Mouse (Mus musculus) intestine, postnatal 0 days (tissue): ENCODE results near the gene Hs2st1. TPM values are rescaled to one million over a fixed set of nuclear protein-coding genes. Genes with fewer than 3 reads are reported as not detected.
A peak's percentile ranks its signal among the peaks of the same experiment; 100 is the strongest.

Experiments
- ATAC-seq: fragments of 200-750 bp; cut with Nextera tagmentation; 2 replicates; pipeline ENCODE4 v1.8.0; 2017; ENCODE audit warnings: mild to moderate bottlenecking, moderate TSS enrichment, moderate library complexity
- H3K27ac ChIP-seq: fragments of 300-500 bp; sonication (generic); 2 replicates; pipeline ENCODE4 v1.5.1; 2014; ENCODE audit warnings: mild to moderate bottlenecking, low read depth, low read length, moderate library complexity
- H3K27me3 ChIP-seq: fragments of 300-500 bp; sonication (generic); replicated peaks from 2 replicates; pipeline ENCODE4 v1.6.1; 2014; ENCODE audit warnings: low read length, mixed read lengths; ENCODE audit not compliant: control insufficient read depth, insufficient read depth
- H3K36me3 ChIP-seq: fragments of 300-500 bp; sonication (generic); 2 replicates; pipeline ENCODE4 v1.6.1; 2014; ENCODE audit warnings: mild to moderate bottlenecking, moderate library complexity; ENCODE audit not compliant: control insufficient read depth, insufficient read depth
- H3K4me1 ChIP-seq: fragments of 300-500 bp; sonication (generic); replicated peaks from 2 replicates; pipeline ENCODE4 v1.6.1; 2014; ENCODE audit warnings: antibody characterized with exemption, low read length, mixed read lengths; ENCODE audit not compliant: control insufficient read depth, insufficient read depth
- H3K4me2 ChIP-seq: fragments of 300-500 bp; sonication (generic); replicated peaks from 2 replicates; pipeline ENCODE4 v1.6.1; 2014; ENCODE audit warnings: low read depth, mild to moderate bottlenecking, moderate library complexity
- H3K4me3 ChIP-seq: fragments of 300-500 bp; sonication (generic); 2 replicates; pipeline ENCODE4 v1.5.1; 2014; ENCODE audit warnings: low read depth, low read length
- H3K9ac ChIP-seq: fragments of 300-500 bp; sonication (generic); 2 replicates; pipeline ENCODE4 v1.6.1; 2014; ENCODE audit warnings: mild to moderate bottlenecking, low read depth, low read length
- H3K9me3 ChIP-seq: fragments of 300-500 bp; sonication (generic); 2 replicates; pipeline ENCODE4 v1.6.1; 2016; ENCODE audit warnings: mixed run types; ENCODE audit not compliant: control insufficient read depth
- CTCF ChIP-seq: sonication (generic); IDR thresholded peaks from 2 replicates; pipeline ENCODE4 v1.5.1; 2016; ENCODE audit warnings: low read depth, mild to moderate bottlenecking, control low read depth, antibody characterized with exemption, moderate library complexity
- WGBS: fragments of 180-500 bp; shearing (Covaris S2); extraction: QIAGEN DNeasy Blood & Tissue Kit; methylation state at CpG from one replicate; pipeline ENCODE4 v1.1.7; 2014; 5-methylcytosine and 5-hydroxymethylcytosine counted together
- polyA plus RNA-seq: library from polyadenylated mRNA; unstranded; fragments of >200 nt; fragmentation: Nextera tagmentation; extraction: Ambion mirVana; gene quantifications from 2 replicates; pipeline ENCODE4 v1.2.1, GENCODE M21; 2015

Gene Hs2st1
- polyA plus RNA-seq, 1 experiment from 2014 or later, result 6.1 TPM

DNA sequence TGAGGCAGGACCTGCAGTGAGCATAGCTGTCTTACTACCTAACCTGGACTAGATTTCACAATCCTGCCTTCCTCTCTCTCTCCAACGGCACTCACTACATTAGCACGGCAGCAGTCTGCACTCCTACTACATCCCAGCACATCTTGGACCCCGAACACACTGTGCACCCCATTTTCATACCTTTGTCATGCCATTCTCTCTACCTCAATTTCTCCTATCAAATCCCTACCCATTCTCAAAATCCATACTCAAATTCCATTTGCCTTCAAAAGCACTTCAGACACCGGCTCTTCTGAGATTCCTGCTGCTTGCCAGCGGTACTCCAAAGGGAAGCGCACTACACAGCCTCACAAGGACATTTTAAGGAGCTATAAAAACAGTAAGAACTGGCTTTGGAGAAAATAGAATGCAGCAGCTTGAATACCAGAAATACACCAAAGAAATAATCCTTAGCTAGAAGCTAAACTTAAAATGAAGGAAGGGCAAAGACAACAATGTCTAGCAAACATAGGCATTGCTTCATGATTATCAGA lies 28.0 kb downstream of the Hs2st1 start:
- Histone ChIP-seq H3K4me1 (no peaks in the 10 kb centered on the region; the same call in 1 of the 2 replicates), H3K9me3 (no peaks in the 10 kb centered on the region)
- 56% methylated on average over 6 of the region's 6 CpGs for WGBS

DNA sequence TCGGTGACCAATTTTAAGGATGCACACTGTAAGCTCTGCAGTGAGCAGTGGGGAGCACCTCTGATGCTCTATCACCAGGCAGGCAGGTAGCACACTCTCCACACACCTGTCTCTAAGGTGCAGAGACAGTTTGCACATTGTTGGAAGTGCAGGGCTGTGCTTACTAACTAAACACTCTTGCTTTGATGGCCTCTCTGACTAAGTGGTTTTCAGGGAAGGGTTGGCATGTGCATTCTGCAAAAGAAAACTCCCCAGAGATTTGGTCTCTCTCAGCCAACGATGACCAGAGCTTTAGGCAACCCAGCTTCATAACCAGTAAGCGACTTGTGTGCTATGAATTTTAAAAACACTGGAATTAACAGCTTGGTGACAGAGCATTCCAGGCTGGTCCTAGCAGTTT lies 29.2 kb downstream of the Hs2st1 start:
- H3K9ac ChIP-seq, result no peak overlapping the region
- WGBS, result 78% methylated on average over 3 of the region's 3 CpGs
- H3K4me3 ChIP-seq, result no peak overlapping the region
- no peak overlapping the region for H3K4me2 ChIP-seq
- no peaks in the 10 kb centered on the region for H3K27me3 ChIP-seq
- no peak overlapping the region for H3K27ac ChIP-seq
- H3K36me3 ChIP-seq, result no peaks in the 10 kb centered on the region
- TF ChIP-seq CTCF, result no peak
- H3K9me3 ChIP-seq, result no peaks in the 10 kb centered on the region
- ATAC-seq, result no peak
- H3K4me1 ChIP-seq, result no peaks in the 10 kb centered on the region; the same call in 1 of the 2 replicates

More for the DNA sequence above, 28.0 kb downstream of the Hs2st1 start:
- H3K27me3 ChIP-seq, result no peaks in the 10 kb centered on the region
- no peak overlapping the region for H3K27ac ChIP-seq
- ATAC-seq, result no peak
- H3K36me3 ChIP-seq, result no peaks in the 10 kb centered on the region
- no peak overlapping the region for H3K4me3 ChIP-seq
- H3K9ac ChIP-seq, result peak overlapping the region; percentile 7; the same call in 1 of the 2 replicates
- no peak for TF ChIP-seq CTCF
- H3K4me2 ChIP-seq, result no peak overlapping the region

DNA sequence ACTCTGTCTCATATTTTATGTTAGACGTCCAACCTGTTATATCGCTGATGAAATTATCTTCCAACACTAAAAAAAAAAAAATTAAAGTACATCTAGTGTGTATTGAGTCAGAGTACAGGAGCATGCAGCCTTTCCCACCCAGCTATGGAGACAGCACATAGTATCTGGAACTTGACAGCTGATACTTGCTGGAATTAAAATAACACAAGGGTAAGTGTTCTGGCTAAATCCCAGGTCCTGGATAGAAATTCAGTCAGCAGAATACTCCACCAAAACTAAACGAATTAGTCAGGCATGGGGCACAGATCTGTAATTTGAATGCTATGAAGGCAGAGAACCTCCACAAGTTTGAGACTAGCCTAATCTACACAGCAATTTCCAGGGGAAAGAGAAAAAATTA lies 30.9 kb downstream of the Hs2st1 start:
- 64% methylated on average over 3 of the region's 3 CpGs for WGBS
- no peak for ATAC-seq
- H3K9ac ChIP-seq, result no peak overlapping the region
- TF ChIP-seq CTCF, result no peak
- H3K36me3 ChIP-seq, result no peaks in the 10 kb centered on the region
- H3K4me1 ChIP-seq, result no peaks in the 10 kb centered on the region; the same call in 1 of the 2 replicates
- no peak overlapping the region for H3K27ac ChIP-seq
- no peak overlapping the region for H3K4me2 ChIP-seq
- no peaks in the 10 kb centered on the region for H3K27me3 ChIP-seq
- no peak overlapping the region for H3K4me3 ChIP-seq
- no peaks in the 10 kb centered on the region for H3K9me3 ChIP-seq

DNA sequence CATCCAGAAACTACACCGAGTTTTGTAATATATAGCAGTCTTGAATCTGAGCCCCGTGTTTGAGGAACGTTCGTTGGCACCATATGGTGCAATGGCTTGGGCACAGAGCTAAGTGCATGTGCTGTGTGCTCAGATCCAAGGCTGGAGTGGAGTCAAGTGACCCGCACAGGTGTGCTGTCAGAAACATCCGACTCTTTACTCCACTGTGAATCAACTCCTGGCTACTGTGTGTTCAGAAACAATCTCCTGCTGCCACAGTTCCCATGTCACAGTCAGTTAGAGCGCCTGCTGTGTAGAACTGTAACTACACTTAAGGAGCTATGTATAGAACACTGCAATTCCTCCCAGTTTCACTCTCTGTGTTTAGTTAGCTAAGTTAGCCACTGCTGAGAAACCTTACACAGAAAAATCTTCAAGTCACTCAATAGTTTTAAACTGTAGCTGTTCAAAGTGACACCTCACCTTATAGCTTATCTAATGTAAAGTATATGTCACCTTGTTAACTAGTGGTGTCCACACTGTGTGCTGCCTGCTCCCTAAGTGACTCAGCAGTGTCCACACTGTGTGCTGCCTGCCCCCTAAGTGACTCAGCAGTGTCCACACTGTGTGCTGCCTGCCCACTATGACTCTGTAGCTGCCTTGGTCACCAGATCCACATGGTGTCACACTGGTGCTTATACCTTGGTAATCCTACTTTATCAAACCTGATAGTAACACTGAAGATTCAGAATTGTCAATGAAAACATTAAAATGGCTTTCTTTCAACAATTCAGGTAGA lies 32.7 kb downstream of the Hs2st1 start:
- Histone ChIP-seq H3K4me3 (no peak overlapping the region), H3K4me1 (no peaks in the 10 kb centered on the region; the same call in 1 of the 2 replicates), H3K27me3 (no peaks in the 10 kb centered on the region), H3K36me3 (no peaks in the 10 kb centered on the region), H3K27ac (no peak overlapping the region), H3K9ac (no peak overlapping the region), H3K9me3 (no peaks in the 10 kb centered on the region), H3K4me2 (no peak overlapping the region)
- TF ChIP-seq CTCF, result no peak
- 83% methylated on average over 7 of the region's 7 CpGs for WGBS
- ATAC-seq, result no peak

DNA sequence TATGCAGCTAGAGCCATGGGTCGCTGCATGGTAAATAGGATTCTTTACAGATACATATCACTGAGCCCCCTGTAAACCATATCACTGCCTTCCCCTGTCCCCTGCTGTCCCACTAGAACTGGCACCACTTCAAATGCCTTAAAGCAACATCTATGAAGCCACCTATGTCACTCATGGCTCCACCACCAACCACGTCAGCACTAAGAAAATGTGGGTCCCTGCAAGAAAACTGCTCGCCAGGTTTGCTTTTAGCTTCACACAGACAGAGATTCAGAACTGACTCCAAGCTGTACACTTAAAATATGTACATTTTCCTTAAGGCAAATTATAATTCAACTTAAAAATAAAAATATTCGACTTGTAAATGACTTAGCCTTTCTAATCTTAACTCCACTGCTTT lies 34.9 kb downstream of the Hs2st1 start:
- no peak for TF ChIP-seq CTCF
- Histone ChIP-seq H3K9me3 (no peaks in the 10 kb centered on the region), H3K4me2 (no peak overlapping the region), H3K4me1 (no peaks in the 10 kb centered on the region), H3K4me3 (no peak overlapping the region), H3K36me3 (no peaks in the 10 kb centered on the region), H3K9ac (no peak overlapping the region), H3K27me3 (no peaks in the 10 kb centered on the region), H3K27ac (no peak overlapping the region)
- ATAC-seq, result no peak
- 95% methylated on average over 4 of the region's 4 CpGs for WGBS

DNA sequence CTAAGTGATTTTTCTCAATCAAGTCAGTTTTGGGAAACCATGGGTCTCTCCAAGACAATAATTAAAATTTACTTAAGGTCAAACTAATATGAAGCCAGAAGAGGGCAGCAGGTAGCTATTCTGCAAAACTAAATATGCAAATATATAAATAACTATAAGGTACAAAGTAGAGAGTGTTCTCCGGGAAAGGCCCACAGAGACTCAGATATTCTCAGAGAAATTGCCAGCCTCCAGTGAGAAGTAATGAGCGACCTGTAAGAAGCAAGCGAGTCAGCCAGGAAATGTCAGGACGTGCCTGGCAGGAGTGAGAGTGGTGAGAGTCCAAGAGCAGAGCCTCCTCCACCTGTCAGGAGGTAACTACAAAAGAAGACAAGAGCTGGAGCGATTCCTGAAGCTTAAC lies 39.0 kb downstream of the Hs2st1 start:
- Histone ChIP-seq H3K9me3 (no peaks in the 10 kb centered on the region), H3K27me3 (no peaks in the 10 kb centered on the region), H3K4me2 (peak overlapping the region; percentile 46), H3K36me3 (no peaks in the 10 kb centered on the region), H3K9ac (0 out of 2 replicates have a peak overlapping the region, but pooled peaks have one; percentile 17), H3K4me3 (no peak overlapping the region), H3K4me1 (no peaks in the 10 kb centered on the region), H3K27ac (peak overlapping the region; percentile 4; the same call in 1 of the 2 replicates)
- WGBS, result 26% methylated on average over 5 of the region's 5 CpGs
- peak; percentile 68 for TF ChIP-seq CTCF
- peak; percentile 31; the same call in 1 of the 2 replicates for ATAC-seq
